Mouse (Mus musculus) heart, adult 2 months (tissue): ENCODE measurements around the gene E130114P18Rik. TPM values are rescaled to one million over a fixed set of nuclear protein-coding genes. Genes with fewer than 3 reads are reported as not detected.
A peak's percentile ranks its signal among the peaks of the same experiment; 100 is the strongest.

Experiments used
- DNase-seq, 2 experiments: peaks; one replicate each; pipeline ENCODE4 v3.0.0; 2021
- H3K27ac ChIP-seq: fragments of 200-600 bp; 2 replicates; pipeline ENCODE4 v1.8.1; 2022
- H3K27me3 ChIP-seq: fragments of 200-500 bp; 2 replicates; pipeline ENCODE4 v1.6.1; 2012; ENCODE audit warnings: mild to moderate bottlenecking, low read length, inconsistent platforms, mixed read lengths; ENCODE audit not compliant: control insufficient read depth, insufficient read depth
- H3K36me3 ChIP-seq: fragments of 200-500 bp; 2 replicates; pipeline ENCODE4 v1.6.1; 2012; ENCODE audit warnings: low read length, inconsistent platforms; ENCODE audit not compliant: control insufficient read depth, insufficient read depth
- H3K4me1 ChIP-seq: fragments of 200-500 bp; 2 replicates; pipeline ENCODE4 v1.6.1; 2011; ENCODE audit warnings: low read length; ENCODE audit not compliant: control insufficient read depth, insufficient read depth
- H3K4me3 ChIP-seq: fragments of 200-600 bp; 2 replicates; pipeline ENCODE4 v1.8.1; 2022
- H3K79me2 ChIP-seq: fragments of 200-500 bp; replicated peaks from 2 replicates; pipeline ENCODE4 v1.6.1; 2012; ENCODE audit warnings: mild to moderate bottlenecking, inconsistent platforms, low read length, moderate library complexity, mixed read lengths; ENCODE audit not compliant: control insufficient read depth, insufficient read depth
- H3K9ac ChIP-seq: fragments of 200-500 bp; 2 replicates; pipeline ENCODE4 v1.6.1; 2012; ENCODE audit warnings: low read depth, mild to moderate bottlenecking, control low read depth, inconsistent platforms, low read length, mixed read lengths
- CTCF ChIP-seq: fragments of 200-600 bp; IDR thresholded peaks from 2 replicates; pipeline ENCODE4 v1.8.1; 2022; ENCODE audit warnings: antibody characterized with exemption, mild to moderate bottlenecking, moderate library complexity
- EP300 ChIP-seq: fragments of 200-500 bp; IDR thresholded peaks from 2 replicates; pipeline ENCODE4 v1.6.1; 2011; ENCODE audit warnings: low read depth, low read length, control low read depth; ENCODE audit not compliant: insufficient read depth
- POLR2A ChIP-seq: fragments of 200-500 bp; IDR thresholded peaks from 2 replicates; pipeline ENCODE4 v1.6.1; 2011; ENCODE audit warnings: mild to moderate bottlenecking, low read depth, low read length, control low read depth; ENCODE audit not compliant: insufficient read depth
- WGBS: fragments of 180-500 bp; shearing (Covaris S2); methylation state at CpG from one replicate; pipeline ENCODE4 v1.1.7; 2018; 5-methylcytosine and 5-hydroxymethylcytosine counted together
- intact Hi-C: fragments of 180-260 bp; cut with DNase I; formaldehyde crosslinking; loops from one replicate; pipeline ENCODE4 v1.15.1; 2025
- polyA plus RNA-seq: library from polyadenylated mRNA; depleted of rRNA; stranded (reverse); fragments of >200 nt; gene quantifications from 2 replicates; pipeline ENCODE4 v1.2.3, GENCODE M21; 2012
- total RNA-seq, 2 experiments: library from RNA; stranded (reverse); gene quantifications; 2 replicates each; pipeline ENCODE4 v1.2.3; 2021

E130114P18Rik gene
- total and polyA plus RNA-seq, 3 experiments: not detected

DNA sequence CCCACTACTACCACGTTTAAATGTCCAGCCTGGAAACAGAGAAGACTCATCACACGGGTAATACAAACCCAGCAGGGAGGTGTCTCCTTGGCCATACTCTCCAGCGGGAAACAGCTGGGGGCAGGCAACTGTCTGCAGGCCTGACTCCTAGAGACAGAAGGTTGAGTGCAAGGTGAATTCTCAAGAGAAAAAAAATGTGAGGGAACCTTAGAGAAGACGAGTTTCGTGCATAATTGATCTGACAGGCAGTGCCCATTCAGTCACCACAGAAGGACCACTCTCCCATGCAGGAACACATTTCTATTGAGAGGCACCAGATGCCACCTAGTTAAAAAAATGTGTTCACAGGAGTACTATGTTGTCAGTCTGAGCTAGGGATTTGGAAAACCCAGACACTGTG lies 105.4 kb downstream of the E130114P18Rik start:
- no peaks in the 10 kb centered on the region for H3K79me2 ChIP-seq
- no peaks in the 10 kb centered on the region for H3K27me3 ChIP-seq
- no peak overlapping the region for H3K4me3 ChIP-seq
- H3K27ac ChIP-seq: no peak overlapping the region
- WGBS: 65% methylated on average over 5 of the region's 5 CpGs
- intact Hi-C loops: no loop called here
- H3K9ac ChIP-seq: no peak overlapping the region
- no peak for TF ChIP-seq EP300
- no peak for TF ChIP-seq CTCF
- TF ChIP-seq POLR2A: no peak
- H3K4me1 ChIP-seq: peaks cover 2% of the 10 kb centered on the region; the same call in 1 of the 2 replicates
- no peak for DNase-seq
- H3K36me3 ChIP-seq: no peaks in the 10 kb centered on the region

DNA sequence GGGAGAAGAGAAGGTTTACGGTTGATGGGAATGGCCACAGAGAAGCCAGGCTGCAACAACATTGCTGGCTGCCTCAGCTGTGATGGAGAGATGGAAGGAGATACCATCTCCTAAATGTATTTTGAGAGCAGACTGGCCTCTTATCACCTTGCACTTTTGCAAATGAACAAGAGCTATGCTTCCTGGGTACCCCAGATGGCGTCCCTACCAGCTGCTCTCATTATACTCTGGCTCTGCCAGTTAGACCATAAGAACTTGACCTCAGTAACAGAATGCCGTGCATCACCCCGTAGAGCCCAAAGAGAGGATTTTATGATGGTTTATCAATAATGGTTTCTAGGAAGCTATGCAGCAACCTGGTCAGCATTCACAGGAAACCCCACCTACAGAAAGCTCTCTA lies 106.0 kb downstream of the E130114P18Rik start:
- no peak overlapping the region for H3K4me3 ChIP-seq
- H3K27me3 ChIP-seq: no peaks in the 10 kb centered on the region
- no peak overlapping the region for H3K27ac ChIP-seq
- no peaks in the 10 kb centered on the region for H3K36me3 ChIP-seq
- H3K79me2 ChIP-seq: no peaks in the 10 kb centered on the region
- peaks cover 2% of the 10 kb centered on the region; the same call in 1 of the 2 replicates for H3K4me1 ChIP-seq
- intact Hi-C loops: no loop called here
- no peak overlapping the region for H3K9ac ChIP-seq
- TF ChIP-seq CTCF (no peak), POLR2A (no peak), EP300 (no peak)
- WGBS: 93% methylated on average over 4 of the region's 4 CpGs
- no peak for DNase-seq

DNA sequence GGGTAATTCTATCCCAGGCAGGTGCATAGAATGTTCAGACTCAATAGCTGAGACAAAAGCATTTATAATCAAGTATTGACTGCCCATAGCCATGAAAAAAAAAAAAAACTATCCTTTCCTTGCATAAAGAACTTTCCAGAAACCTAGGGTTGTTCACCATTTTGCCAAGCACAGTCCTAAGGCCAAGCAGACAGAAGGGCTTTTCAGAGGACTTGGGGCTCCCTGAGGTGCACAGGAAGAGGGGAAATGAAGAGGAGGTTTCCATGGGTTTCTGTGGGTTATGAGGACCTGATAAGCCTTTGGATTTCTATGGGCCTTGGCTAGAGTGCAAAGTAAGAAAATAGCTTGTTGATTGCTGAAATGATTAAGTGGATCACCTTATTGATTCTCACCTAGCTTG lies 107.5 kb downstream of the E130114P18Rik start:
- Histone ChIP-seq H3K27me3 (no peaks in the 10 kb centered on the region), H3K36me3 (no peaks in the 10 kb centered on the region), H3K4me3 (no peak overlapping the region), H3K79me2 (no peaks in the 10 kb centered on the region), H3K9ac (no peak overlapping the region), H3K27ac (no peak overlapping the region), H3K4me1 (peaks cover 2% of the 10 kb centered on the region; the same call in 1 of the 2 replicates)
- no peak for DNase-seq
- intact Hi-C loops: no loop called here
- TF ChIP-seq EP300 (no peak), POLR2A (no peak), CTCF (no peak)

DNA sequence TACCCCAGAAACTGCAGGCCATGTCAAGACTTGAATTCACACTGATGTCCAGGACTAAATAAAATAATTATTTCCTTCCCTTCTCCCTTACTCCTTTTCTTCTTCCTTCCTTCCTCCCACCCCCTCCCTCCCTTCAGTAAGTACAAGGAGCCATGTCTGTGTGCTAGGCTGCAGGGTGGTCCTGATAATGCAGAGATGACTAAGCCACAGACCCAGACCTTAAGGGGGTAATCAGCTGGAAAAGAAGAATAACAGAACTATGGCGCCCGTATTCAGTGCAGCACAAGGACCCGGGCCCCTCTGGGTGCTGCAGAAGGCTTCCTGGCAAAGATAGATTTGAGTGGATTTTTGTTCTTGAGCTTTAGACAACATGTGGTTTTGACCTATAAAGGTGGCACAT lies 108.1 kb downstream of the E130114P18Rik start:
- 77% methylated on average over 3 of the region's 3 CpGs for WGBS
- Histone ChIP-seq H3K4me1 (peaks cover 2% of the 10 kb centered on the region), H3K79me2 (no peaks in the 10 kb centered on the region), H3K4me3 (no peak overlapping the region), H3K27me3 (no peaks in the 10 kb centered on the region), H3K36me3 (no peaks in the 10 kb centered on the region), H3K27ac (no peak overlapping the region), H3K9ac (no peak overlapping the region)
- no peak for DNase-seq
- TF ChIP-seq CTCF (no peak), EP300 (no peak), POLR2A (no peak)
- intact Hi-C loops: no loop called here

DNA sequence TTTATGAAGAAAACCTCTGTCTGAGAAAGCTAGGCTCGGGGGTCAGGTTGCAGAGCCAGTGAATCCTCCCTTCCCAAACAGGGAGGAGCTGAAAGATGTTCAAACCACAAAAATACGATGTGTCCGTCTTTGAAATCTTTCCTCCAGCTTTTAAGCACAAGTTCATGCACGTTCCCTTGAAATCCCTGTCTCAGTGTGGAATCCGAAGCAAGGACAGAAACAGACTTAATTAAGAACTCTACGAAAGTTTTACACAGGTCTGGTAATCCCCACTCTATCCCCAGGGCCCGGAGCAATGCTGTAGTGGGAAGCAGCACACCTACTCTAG lies 112.5 kb downstream of the E130114P18Rik start:
- H3K4me3 ChIP-seq: no peak overlapping the region
- 79% methylated on average over 7 of the region's 7 CpGs for WGBS
- H3K36me3 ChIP-seq: no peaks in the 10 kb centered on the region
- H3K27ac ChIP-seq: peak overlapping the region; percentile 24
- H3K27me3 ChIP-seq: no peaks in the 10 kb centered on the region
- no peak overlapping the region for H3K9ac ChIP-seq
- TF ChIP-seq POLR2A (no peak), EP300 (no peak), CTCF (no peak)
- no peaks in the 10 kb centered on the region for H3K79me2 ChIP-seq
- no peak for DNase-seq
- no peaks in the 10 kb centered on the region; the same call in 1 of the 2 replicates for H3K4me1 ChIP-seq
- intact Hi-C loops: no loop called here

DNA sequence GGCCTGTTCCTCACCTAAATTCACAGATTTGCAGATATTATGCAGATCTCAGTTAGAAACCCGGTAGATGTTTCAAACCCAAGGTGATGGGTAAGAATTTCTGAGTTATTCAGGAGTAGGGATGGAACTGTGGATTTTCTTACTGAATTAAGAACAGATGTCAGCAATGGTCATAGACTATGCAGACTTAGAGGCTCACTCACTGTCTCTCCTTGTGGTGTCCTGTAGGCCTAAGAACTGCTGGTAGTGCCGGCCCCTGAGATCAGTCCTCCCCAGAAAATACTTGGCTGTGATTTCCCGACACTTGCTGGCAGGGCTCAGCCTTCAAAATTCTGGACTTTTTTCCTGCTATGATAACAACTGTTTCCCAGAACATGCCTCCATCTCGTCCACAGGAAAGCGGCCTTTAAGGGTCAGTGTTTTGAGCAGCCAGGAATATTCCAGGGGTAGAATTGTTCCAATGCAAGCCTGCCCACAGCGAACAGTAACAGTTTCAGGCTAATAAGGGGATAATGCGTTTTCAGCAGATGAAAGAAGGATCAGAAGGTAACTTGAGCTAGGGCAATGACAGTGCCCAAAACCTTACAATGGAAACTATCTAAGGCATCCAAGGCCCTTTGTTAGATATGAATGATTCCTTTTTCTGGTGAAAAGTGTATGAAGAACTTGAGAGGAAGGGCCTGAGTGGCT lies 113.0 kb downstream of the E130114P18Rik start:
- TF ChIP-seq CTCF (no peak), EP300 (no peak), POLR2A (no peak)
- Histone ChIP-seq H3K27ac (peak overlapping the region; percentile 24), H3K4me1 (no peaks in the 10 kb centered on the region; the same call in 1 of the 2 replicates), H3K4me3 (no peak overlapping the region), H3K36me3 (no peaks in the 10 kb centered on the region), H3K27me3 (no peaks in the 10 kb centered on the region), H3K79me2 (no peaks in the 10 kb centered on the region), H3K9ac (peak overlapping the region; percentile 42; the same call in 1 of the 2 replicates)
- WGBS: 32% methylated on average over 7 of the region's 7 CpGs
- DNase-seq: peak; percentile 25 to 40
- intact Hi-C loops: no loop called here
